ENCODE assay signal across 8 mouse cellular contexts in genomic region chr17:83706594-83707126, GRCm38 (mm10). TPM values are rescaled to one million over a fixed set of nuclear protein-coding genes. Genes with fewer than 3 reads are reported as not detected.
DNase-seq lines count a peak whose midpoint lies in the region; ATAC-seq and TF ChIP-seq lines count a peak whose summit lies in the region.

No protein-coding gene starts in this region.

- H3K9ac ChIP-seq in lung, embryonic 15.5 days = peak overlapping the region; percentile 87
- H3K9ac ChIP-seq in neural tube, embryonic 15.5 days (replicated peaks) = peak overlapping the region; percentile 90

- H3K4me3 ChIP-seq in kidney, adult 2 months (ENCODE audit: insufficient read depth, low read depth, low read length) = peak overlapping the region; percentile 96
- H3K4me3 ChIP-seq in lung, embryonic 15.5 days = peak overlapping the region; percentile 65
- H3K4me3 ChIP-seq in neural tube, embryonic 15.5 days (replicated peaks) = peak overlapping the region; percentile 82

- no peaks in the 10 kb centered on the region for H3K9me3 ChIP-seq in lung, embryonic 15.5 days
- no peaks in the 10 kb centered on the region for H3K9me3 ChIP-seq in neural tube, embryonic 15.5 days (replicated peaks)

- H3K27ac ChIP-seq in kidney, adult 2 months (ENCODE audit: insufficient read depth, low read depth, low read length) = peak overlapping the region; percentile 65
- H3K27ac ChIP-seq in lung, embryonic 15.5 days = peak overlapping the region; percentile 95
- peak overlapping the region; percentile 91 for H3K27ac ChIP-seq in neural tube, embryonic 15.5 days (replicated peaks)

- ATAC-seq in lung, embryonic 15.5 days (ENCODE audit: borderline replicate concordance, extremely low read depth, low FRiP score, low TSS enrichment) = peak; percentile 78
- peak; percentile 71 for ATAC-seq in neural tube, embryonic 15.5 days (ENCODE audit: low FRiP score)

- no peak for TF ChIP-seq CTCF in kidney, adult 2 months (conservative IDR thresholded peaks at IDR 0.05; ENCODE audit: insufficient read depth, insufficient read length, low read depth, low read length)

- no peaks in the 10 kb centered on the region; the same call in 1 of the 2 replicates for H3K27me3 ChIP-seq in kidney, adult 2 months (replicated peaks; ENCODE audit: control insufficient read depth, insufficient read depth, low read length)
- H3K27me3 ChIP-seq in lung, embryonic 15.5 days = no peaks in the 10 kb centered on the region
- H3K27me3 ChIP-seq in neural tube, embryonic 15.5 days (replicated peaks) = no peaks in the 10 kb centered on the region

- no peaks in the 10 kb centered on the region for H3K36me3 ChIP-seq in kidney, adult 2 months (ENCODE audit: control insufficient read depth, insufficient read depth, low read length)
- H3K36me3 ChIP-seq in lung, embryonic 15.5 days = peaks cover 4% of the 10 kb centered on the region; the same call in 1 of the 2 replicates
- H3K36me3 ChIP-seq in neural tube, embryonic 15.5 days = peaks cover 12% of the 10 kb centered on the region; the same call in 1 of the 2 replicates

- no peaks in the 10 kb centered on the region for H3K4me1 ChIP-seq in kidney, adult 2 months (ENCODE audit: control insufficient read depth, insufficient read depth, low read length)
- peaks cover 25% of the 10 kb centered on the region for H3K4me1 ChIP-seq in lung, embryonic 15.5 days
- peaks cover 28% of the 10 kb centered on the region for H3K4me1 ChIP-seq in neural tube, embryonic 15.5 days

- TF ChIP-seq POLR2A in kidney, adult 2 months (IDR thresholded peaks at IDR 0.05; ENCODE audit: low read depth, low read length) = no peak

- DNase-seq in A20 (ENCODE audit: low read depth, low spot score) = peak; percentile 75
- peak; percentile 26 for DNase-seq in T-cell, adult 2 months (ENCODE audit: low spot score)
- DNase-seq in embryo, embryonic 11 days = peak; percentile 56
- DNase-seq in heart, adult 9 months (ENCODE audit: low spot score in 2 of 2) = peak; percentile 13 to 35
- DNase-seq in kidney, adult 2 months = peak; percentile 48
- peak; percentile 62 for DNase-seq in thymus, postnatal 25 days

- peak overlapping the region; percentile 86 for H3K4me2 ChIP-seq in lung, embryonic 15.5 days
- peak overlapping the region; percentile 88 for H3K4me2 ChIP-seq in neural tube, embryonic 15.5 days

- WGBS in kidney, adult 2 months = 2% methylated on average over 19 of the region's 19 CpGs
- 0% methylated on average over 19 of the region's 19 CpGs for WGBS in lung, embryonic 15.5 days
- 2% methylated on average over 19 of the region's 19 CpGs for WGBS in neural tube, embryonic 15.5 days

RNA-seq across cellular contexts. Expression of gene Mta3, which starts 0.7 kb away (rescaled TPM):
- 28.5 and 33.0 TPM in 2 replicates for polyA plus RNA-seq in kidney, adult 2 months (2012; rRNA removed)
- 47.7 and 51.5 TPM in 2 replicates for polyA plus RNA-seq in lung, embryonic 15.5 days (2015; fragmentation: Nextera tagmentation; extraction: Ambion mirVana)
- 34.8 and 43.2 TPM in 2 replicates for polyA plus RNA-seq in neural tube, embryonic 15.5 days (2015; fragmentation: Nextera tagmentation; extraction: Ambion mirVana)

Comparison
In these comparisons a context has a peak if more than half of its experiments do, and no peak if none do; other contexts are left out.
1. Peak in every context shown above with its lines: DNase-seq, ATAC-seq, H3K4me3 ChIP-seq and H3K27ac ChIP-seq.
2. DNase-seq: peak in every context shown above with its lines; median percentile 75 in A20; 62 in thymus, postnatal 25 days; 56 in embryo, embryonic 11 days; 48 in kidney, adult 2 months; 26 in T-cell, adult 2 months; 24 in heart, adult 9 months.